Mouse (Mus musculus) forebrain, embryonic 11.5 days (tissue): ENCODE data around the gene Kifc5b. TPM values are rescaled to one million over a fixed set of nuclear protein-coding genes. Genes with fewer than 3 reads are reported as not detected.
"Not testable (repeated sequence)": the region's sequence is repeated elsewhere in the genome, so short reads cannot be mapped to it uniquely, and the experiment has no call there.

Experiments
- ATAC-seq: fragments of 200-750 bp; cut with Nextera tagmentation; replicated peaks from 2 replicates; pipeline ENCODE4 v1.8.0; 2017; ENCODE audit warnings: moderate TSS enrichment; ENCODE audit not compliant: low FRiP score
- DNase-seq: peaks from one replicate; pipeline ENCODE4 v3.0.0-alpha.2; 2017; ENCODE audit warnings: low spot score
- H3K27ac ChIP-seq: fragments of 300-500 bp; sonication (generic); 2 replicates; pipeline ENCODE4 v1.5.1; 2014; ENCODE audit warnings: low read depth, low read length
- H3K27me3 ChIP-seq: fragments of 300-500 bp; sonication (generic); 2 replicates; pipeline ENCODE4 v1.6.1; 2014; ENCODE audit warnings: mild to moderate bottlenecking, low read length, mixed read lengths; ENCODE audit not compliant: control insufficient read depth, insufficient read depth
- H3K36me3 ChIP-seq: fragments of 300-500 bp; sonication (generic); 2 replicates; pipeline ENCODE4 v1.6.1; 2014; ENCODE audit warnings: mild to moderate bottlenecking, low read length, moderate library complexity, mixed read lengths; ENCODE audit not compliant: control insufficient read depth, insufficient read depth
- H3K4me1 ChIP-seq: fragments of 300-500 bp; sonication (generic); replicated peaks from 2 replicates; pipeline ENCODE4 v1.6.1; 2014; ENCODE audit warnings: low read length, mixed read lengths; ENCODE audit not compliant: control insufficient read depth, insufficient read depth
- H3K4me2 ChIP-seq: fragments of 300-500 bp; sonication (generic); 2 replicates; pipeline ENCODE4 v1.6.1; 2014; ENCODE audit warnings: low read depth, mild to moderate bottlenecking, low read length, moderate library complexity, mixed read lengths; ENCODE audit not compliant: severe bottlenecking
- H3K4me3 ChIP-seq: fragments of 300-500 bp; sonication (generic); 2 replicates; pipeline ENCODE4 v1.5.1; 2014; ENCODE audit warnings: low read depth, low read length
- H3K9ac ChIP-seq: fragments of 300-500 bp; sonication (generic); 2 replicates; pipeline ENCODE4 v1.6.1; 2014; ENCODE audit warnings: low read length
- H3K9me3 ChIP-seq: fragments of 300-500 bp; sonication (generic); 2 replicates; pipeline ENCODE4 v1.6.1; 2016; ENCODE audit warnings: low read length, mixed read lengths; ENCODE audit not compliant: control insufficient read depth
- WGBS: fragments of 180-500 bp; shearing (Covaris S2); extraction: QIAGEN DNeasy Blood & Tissue Kit; methylation state at CpG from one replicate; pipeline ENCODE4 v1.1.7; 2014; 5-methylcytosine and 5-hydroxymethylcytosine counted together
- polyA plus RNA-seq: library from polyadenylated mRNA; unstranded; fragments of >200 nt; fragmentation: Nextera tagmentation; extraction: Ambion mirVana; gene quantifications from 2 replicates; pipeline ENCODE4 v1.2.1, GENCODE M21; 2014

Gene Kifc5b
- polyA plus RNA-seq, 1 experiment from 2014 or later, result 11.3 TPM

DNA sequence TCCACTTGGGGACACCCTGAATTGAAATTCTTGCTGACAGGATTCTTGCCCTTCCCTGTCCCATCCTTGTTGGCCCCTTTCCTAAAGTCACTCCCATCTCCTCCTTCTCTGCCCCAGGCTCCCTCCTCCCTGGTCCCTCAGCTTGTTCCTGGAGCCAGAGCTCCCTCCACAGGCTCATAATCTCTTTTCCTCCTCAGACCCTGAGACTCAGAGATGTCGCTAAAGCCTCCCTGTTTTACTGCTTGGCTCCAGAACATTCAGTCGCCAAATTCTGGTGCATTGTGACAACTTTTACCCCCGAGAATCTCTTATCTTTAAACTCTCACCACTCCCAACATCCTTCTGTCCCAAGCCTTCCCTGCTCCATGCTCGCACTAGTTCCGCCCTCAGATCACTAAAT lies 12.6 kb upstream of the Kifc5b start:
- DNase-seq (no peak), ATAC-seq (no peak)
- WGBS, result 63% methylated on average over 5 of the region's 5 CpGs
- Histone ChIP-seq H3K4me2 (no peak overlapping the region), H3K36me3 (no peaks in the 10 kb centered on the region), H3K4me1 (no peaks in the 10 kb centered on the region), H3K27ac (no peak overlapping the region), H3K4me3 (no peak overlapping the region), H3K9ac (no peak overlapping the region), H3K9me3 (no peaks in the 10 kb centered on the region), H3K27me3 (no peaks in the 10 kb centered on the region)

DNA sequence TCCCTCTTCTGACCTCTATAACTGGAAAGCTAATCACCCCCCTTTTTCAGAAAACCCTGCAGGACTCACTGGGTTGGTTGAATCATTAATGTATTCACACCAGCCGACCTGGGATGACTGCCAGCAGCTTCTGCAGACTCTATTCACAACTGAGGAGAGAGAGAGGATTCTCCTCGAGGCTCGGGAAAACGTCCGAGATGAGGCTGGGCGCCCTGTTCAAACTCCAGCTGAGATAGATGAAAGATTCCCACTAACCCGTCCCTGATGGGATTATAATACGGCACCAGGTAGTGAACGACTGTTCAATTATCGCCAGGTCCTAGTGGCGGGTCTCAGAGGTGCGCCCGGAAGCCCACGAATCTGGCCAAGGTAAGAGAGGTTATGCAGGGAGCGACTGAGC lies 9.4 kb upstream of the Kifc5b start:
- DNase-seq, ATAC-seq, H3K9ac ChIP-seq, H3K36me3 ChIP-seq, H3K4me1 ChIP-seq, H3K27ac ChIP-seq, H3K9me3 ChIP-seq, H3K27me3 ChIP-seq, H3K4me3 ChIP-seq, H3K4me2 ChIP-seq: not testable (repeated sequence)
- WGBS, result 91% methylated on average over 14 of the region's 15 CpGs

- 57% methylated on average over 1 of the region's 1 CpGs for WGBS
- no peaks in the 10 kb centered on the region for H3K27me3 ChIP-seq
- peaks cover 2% of the 10 kb centered on the region; the same call in 1 of the 2 replicates for H3K4me1 ChIP-seq
- H3K4me3 ChIP-seq, result no peak overlapping the region
- H3K9me3 ChIP-seq, result no peaks in the 10 kb centered on the region
- no peak overlapping the region for H3K27ac ChIP-seq
- no peak overlapping the region for H3K9ac ChIP-seq
- ATAC-seq (no peak), DNase-seq (no peak)
- H3K36me3 ChIP-seq, result no peaks in the 10 kb centered on the region
- no peak overlapping the region for H3K4me2 ChIP-seq
Observed at GRCm38 (mm10) chr17:26915248-26915647, 1.6 kb upstream of the Kifc5b start.

GRCm38 (mm10) chr17:26917560-26917959 lies 669 bp downstream of the Kifc5b start:
- Histone ChIP-seq H3K9ac (peak overlapping the region; percentile 67), H3K4me3 (peak overlapping the region; percentile 65), H3K4me2 (peak overlapping the region; percentile 59)
- WGBS, result 0% methylated on average over 12 of the region's 12 CpGs
- H3K36me3 ChIP-seq, DNase-seq, H3K4me1 ChIP-seq, H3K27me3 ChIP-seq, H3K27ac ChIP-seq, H3K9me3 ChIP-seq, ATAC-seq: not testable (repeated sequence)

DNA sequence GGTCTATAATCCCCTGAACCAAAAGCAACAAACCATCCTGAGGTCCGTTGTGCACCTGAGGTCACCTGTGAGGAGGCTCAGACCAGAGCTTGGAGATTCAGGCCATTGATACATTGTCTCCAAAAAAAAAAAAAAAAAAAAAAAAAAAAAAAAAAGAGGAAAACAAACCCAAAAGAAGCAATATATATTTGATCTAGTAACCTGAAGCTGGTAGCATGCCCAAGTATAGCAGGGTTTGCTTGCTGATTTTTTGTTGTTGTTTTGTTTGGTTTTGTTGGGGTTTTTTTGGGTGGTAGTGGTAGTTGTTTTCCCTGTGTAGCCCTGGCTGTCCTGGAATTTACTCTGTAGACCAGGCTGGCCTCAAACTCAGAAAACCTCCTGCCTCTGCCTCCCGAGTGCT lies 1.5 kb downstream of the Kifc5b start:
- 72% methylated on average over 2 of the region's 2 CpGs for WGBS

GRCm38 (mm10) chr17:26919516-26919915 lies 2.6 kb downstream of the Kifc5b start:
- 92% methylated on average over 2 of the region's 2 CpGs for WGBS
- not testable (repeated sequence) for H3K4me3 ChIP-seq, H3K9ac ChIP-seq, H3K27me3 ChIP-seq, H3K4me2 ChIP-seq, H3K36me3 ChIP-seq, H3K27ac ChIP-seq, H3K4me1 ChIP-seq, H3K9me3 ChIP-seq, ATAC-seq, DNase-seq

More for the DNA sequence above, 1.5 kb downstream of the Kifc5b start:
- no peak for ATAC-seq
- Histone ChIP-seq H3K4me1 (peaks cover 2% of the 10 kb centered on the region; the same call in 1 of the 2 replicates), H3K9ac (peak overlapping the region; percentile 35; the same call in 1 of the 2 replicates), H3K27me3 (no peaks in the 10 kb centered on the region), H3K4me3 (peak overlapping the region; percentile 65), H3K27ac (no peak overlapping the region), H3K36me3 (no peaks in the 10 kb centered on the region), H3K9me3 (no peaks in the 10 kb centered on the region), H3K4me2 (peak overlapping the region; percentile 59)
- no peak for DNase-seq

GRCm38 (mm10) chr17:26922368-26922767 lies 5.5 kb downstream of the Kifc5b start:
- H3K27me3 ChIP-seq, DNase-seq, ATAC-seq, H3K27ac ChIP-seq, H3K4me1 ChIP-seq, H3K9ac ChIP-seq, H3K36me3 ChIP-seq, H3K4me2 ChIP-seq, H3K4me3 ChIP-seq, H3K9me3 ChIP-seq: not testable (repeated sequence)
- WGBS, result 93% methylated on average over 5 of the region's 6 CpGs

- ATAC-seq, H3K4me1 ChIP-seq, H3K4me3 ChIP-seq, H3K27ac ChIP-seq, H3K9me3 ChIP-seq, H3K36me3 ChIP-seq, H3K4me2 ChIP-seq, H3K9ac ChIP-seq, H3K27me3 ChIP-seq: not testable (repeated sequence)
- WGBS, result 95% methylated on average over 9 of the region's 9 CpGs
- peak; percentile 36 for DNase-seq
Observed at GRCm38 (mm10) chr17:26925414-26925813, 8.5 kb downstream of the Kifc5b start.

DNA sequence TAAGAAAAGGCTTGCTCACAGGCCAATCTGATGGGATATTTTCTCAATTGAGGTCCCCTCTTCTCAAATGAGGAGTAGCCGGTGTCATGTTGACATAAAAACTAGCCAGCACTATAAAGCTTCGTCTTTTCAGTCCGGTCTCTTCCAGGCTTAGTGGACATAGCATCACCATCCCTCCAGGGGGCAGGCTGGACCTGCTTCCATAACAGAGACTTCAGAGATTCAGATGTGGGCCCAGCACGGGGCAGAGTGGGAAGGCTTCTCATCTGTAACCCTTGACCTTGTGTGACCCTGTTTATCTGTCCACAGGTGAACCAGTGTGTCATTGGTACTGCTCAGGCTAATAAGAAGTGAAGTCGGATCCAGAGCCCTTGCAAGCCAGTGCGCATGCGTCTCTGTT lies 14.9 kb downstream of the Kifc5b start:
- not testable (repeated sequence) for H3K36me3 ChIP-seq, H3K9me3 ChIP-seq, ATAC-seq, H3K4me1 ChIP-seq, H3K9ac ChIP-seq, H3K4me2 ChIP-seq, H3K27me3 ChIP-seq, H3K27ac ChIP-seq, DNase-seq, H3K4me3 ChIP-seq
- 72% methylated on average over 7 of the region's 7 CpGs for WGBS
